Mouse (Mus musculus) erythroblast, embryonic 14.5 days (primary cell): Measurements from ENCODE around the gene Ifrd2.

Experiments used
- GATA1 ChIP-seq: IDR thresholded peaks from 2 replicates; pipeline ENCODE4 v1.6.1; 2012; ENCODE audit warnings: low read length, inconsistent platforms, mixed read lengths
- TAL1 ChIP-seq: IDR thresholded peaks from 3 replicates; pipeline ENCODE4 v1.6.1; 2012; ENCODE audit warnings: low read length, inconsistent platforms, mixed read lengths

GRCm38 (mm10) chr9:107633091-107633660 lies 45.7 kb downstream of the Ifrd2 start:
- no peak for TF ChIP-seq GATA1
- TF ChIP-seq TAL1, result no peak
